Mouse (Mus musculus) liver, embryonic 14.5 days (tissue): ENCODE data around the gene Arap1.

ENCODE experiments used
- CTCF ChIP-seq: IDR thresholded peaks from 2 replicates; pipeline ENCODE4 v1.5.1; 2016; ENCODE audit warnings: antibody characterized with exemption, low read depth, control low read depth
- EP300 ChIP-seq: IDR thresholded peaks from 2 replicates; pipeline ENCODE4 v1.6.1; 2016; ENCODE audit warnings: antibody characterized with exemption, low read depth

- TF ChIP-seq CTCF, result 0 out of 2 replicates have a peak, but pooled peaks have one; percentile 7
- no peak for TF ChIP-seq EP300
These were observed 31.1 kb downstream of the Arap1 start for GRCm38 (mm10) chr7:101378796-101379465.
